Mouse (Mus musculus) spleen, postnatal 4 days (tissue): ENCODE measurements around the gene Sertad1.

Experiments
- DNase-seq, 2 experiments: peaks; one replicate each; pipeline ENCODE4 v3.0.0; 2022; ENCODE audit warnings: low spot score in 2 of 2

Gene Sertad1

GRCm38 (mm10) chr7:27486770-27487697, at the start of gene Sertad1:
TSS of gene Sertad1 (plus strand) at chr7:27486910.
- peak; percentile 99 to 100 for DNase-seq

GRCm38 (mm10) chr7:27437544-27437943, 49.2 kb upstream of the Sertad1 start:
- peak in 1 of 2 experiments; percentile 44 for DNase-seq

- no peak for DNase-seq
Measured at GRCm38 (mm10) chr7:27440014-27440413, 46.7 kb upstream of the Sertad1 start.

- no peak for DNase-seq
Measured at GRCm38 (mm10) chr7:27446051-27446450, 40.7 kb upstream of the Sertad1 start.

- DNase-seq: no peak
Measured at GRCm38 (mm10) chr7:27446521-27447418, 39.9 kb upstream of the Sertad1 start.

GRCm38 (mm10) chr7:27447419-27448286, 39.1 kb upstream of the Sertad1 start, which contains the start of the genes Sptbn4 and Blvrb:
TSS of gene Sptbn4 (minus strand) at chr7:27447686.
TSS of gene Blvrb (plus strand) at chr7:27447978.
- DNase-seq: peak; percentile 98 to 100

- DNase-seq: peak; percentile 70 to 79
Measured at GRCm38 (mm10) chr7:27448421-27449206, 38.1 kb upstream of the Sertad1 start.

GRCm38 (mm10) chr7:27449256-27449862, 37.4 kb upstream of the Sertad1 start:
- DNase-seq: peak; percentile 83 to 89

GRCm38 (mm10) chr7:27451359-27451758, 35.4 kb upstream of the Sertad1 start:
- no peak for DNase-seq

- DNase-seq: no peak
Measured at GRCm38 (mm10) chr7:27452206-27452770, 34.4 kb upstream of the Sertad1 start.

- peak; percentile 57 to 72 for DNase-seq
Measured at GRCm38 (mm10) chr7:27454461-27455121, 32.1 kb upstream of the Sertad1 start.

GRCm38 (mm10) chr7:27455273-27455672, 31.4 kb upstream of the Sertad1 start:
- DNase-seq: no peak

GRCm38 (mm10) chr7:27458614-27459013, 28.1 kb upstream of the Sertad1 start:
- DNase-seq: no peak

GRCm38 (mm10) chr7:27459640-27460039, 27.1 kb upstream of the Sertad1 start:
- no peak for DNase-seq

GRCm38 (mm10) chr7:27460477-27460876, 26.2 kb upstream of the Sertad1 start:
- no peak for DNase-seq

- DNase-seq: no peak
Measured at GRCm38 (mm10) chr7:27467648-27468047, 19.1 kb upstream of the Sertad1 start.

GRCm38 (mm10) chr7:27471390-27472120, 15.2 kb upstream of the Sertad1 start:
- peak in 1 of 2 experiments; percentile 10 for DNase-seq

GRCm38 (mm10) chr7:27472596-27472995, 14.1 kb upstream of the Sertad1 start:
- DNase-seq: no peak
